In genomic region chr13:20213861-20214260, GRCm38 (mm10) we compare ENCODE assay signal across 31 mouse cellular contexts.
"Had no signal": no experiment of that assay in that cellular context is flagged by ENCODE, and none has a peak within 500 bp of the region (broad histone marks: within the 10 kb centered on the region; RNA-seq: fewer than 3 reads in every experiment).

No protein-coding gene starts in this region.

- H3K4me1 ChIP-seq: limb, embryonic 10.5 days; limb, embryonic 12.5 days; liver, embryonic 12.5 days; liver, embryonic 13.5 days; liver, embryonic 15.5 days; megakaryocyte, embryonic 14.5 days; midbrain, embryonic 10.5 days; midbrain, embryonic 12.5 days; midbrain, embryonic 13.5 days; midbrain, embryonic 15.5 days; neural tube, embryonic 12.5 days; neural tube, embryonic 13.5 days had no signal

- H3K4me2 ChIP-seq: limb, embryonic 12.5 days; limb, embryonic 13.5 days; limb, embryonic 15.5 days; liver, embryonic 11.5 days; liver, embryonic 12.5 days; liver, embryonic 13.5 days; liver, embryonic 15.5 days; lung, embryonic 14.5 days; lung, embryonic 15.5 days; midbrain, embryonic 12.5 days; midbrain, embryonic 13.5 days; midbrain, embryonic 15.5 days; neural tube, embryonic 12.5 days; neural tube, embryonic 13.5 days had no signal

- DNase-seq: left cerebral cortex, postnatal 4 days; liver; liver, embryonic 13.5 days; liver, postnatal 0 days; lung, adult 18-20 months; lung, adult 2 months; lung, embryonic 14.5 days; lung, postnatal 10 days; lung, postnatal 14 days; lung, postnatal 36 days; lung, postnatal 4 days; midbrain, embryonic 14.5 days had no signal

- ATAC-seq: liver, embryonic 12.5 days; liver, postnatal 0 days; lung, postnatal 0 days; midbrain, embryonic 13.5 days; midbrain, embryonic 15.5 days had no signal

- H3K36me3 ChIP-seq: limb, embryonic 10.5 days; limb, embryonic 12.5 days; limb, embryonic 13.5 days; limb, embryonic 15.5 days; liver, embryonic 12.5 days; liver, embryonic 13.5 days; liver, embryonic 15.5 days; lung, embryonic 15.5 days; midbrain, embryonic 10.5 days; midbrain, embryonic 12.5 days; midbrain, embryonic 13.5 days; midbrain, embryonic 15.5 days; neural tube, embryonic 12.5 days; neural tube, embryonic 13.5 days had no signal

- H3K27ac ChIP-seq: limb, embryonic 10.5 days; limb, embryonic 12.5 days; limb, embryonic 13.5 days; limb, embryonic 15.5 days; liver, embryonic 12.5 days; liver, embryonic 13.5 days; liver, embryonic 14.5 days; liver, embryonic 15.5 days; lung, embryonic 15.5 days; macrophage; midbrain, embryonic 10.5 days; midbrain, embryonic 12.5 days; midbrain, embryonic 13.5 days; midbrain, embryonic 15.5 days; neural tube, embryonic 12.5 days; neural tube, embryonic 13.5 days had no signal

- H3K27me3 ChIP-seq: limb, embryonic 12.5 days; limb, embryonic 13.5 days; limb, embryonic 15.5 days; liver, embryonic 12.5 days; liver, embryonic 13.5 days; liver, embryonic 15.5 days; lung, embryonic 15.5 days; megakaryocyte, embryonic 14.5 days; midbrain, embryonic 12.5 days; midbrain, embryonic 13.5 days; midbrain, embryonic 15.5 days; neural tube, embryonic 12.5 days; neural tube, embryonic 13.5 days had no signal

- H3K9ac ChIP-seq: limb, embryonic 12.5 days; limb, embryonic 13.5 days; limb, embryonic 15.5 days; liver, embryonic 12.5 days; liver, embryonic 13.5 days; liver, embryonic 14.5 days; liver, embryonic 15.5 days; liver, postnatal 0 days; lung, embryonic 14.5 days; lung, embryonic 15.5 days; midbrain, embryonic 12.5 days; midbrain, embryonic 13.5 days; midbrain, embryonic 15.5 days; neural tube, embryonic 12.5 days; neural tube, embryonic 13.5 days had no signal

- H3K9me3 ChIP-seq: limb, embryonic 10.5 days; limb, embryonic 12.5 days; limb, embryonic 13.5 days; limb, embryonic 15.5 days; liver, embryonic 12.5 days; liver, embryonic 13.5 days; liver, embryonic 15.5 days; lung, embryonic 15.5 days; megakaryocyte, embryonic 14.5 days; midbrain, embryonic 10.5 days; midbrain, embryonic 12.5 days; midbrain, embryonic 13.5 days; midbrain, embryonic 15.5 days; neural tube, embryonic 12.5 days; neural tube, embryonic 13.5 days had no signal

- H3K4me3 ChIP-seq: limb, embryonic 10.5 days; limb, embryonic 12.5 days; limb, embryonic 13.5 days; limb, embryonic 15.5 days; liver, embryonic 12.5 days; liver, embryonic 13.5 days; liver, embryonic 15.5 days; lung, embryonic 15.5 days; megakaryocyte, embryonic 14.5 days; midbrain, embryonic 10.5 days; midbrain, embryonic 12.5 days; midbrain, embryonic 13.5 days; midbrain, embryonic 15.5 days; myocyte; neural tube, embryonic 12.5 days; neural tube, embryonic 13.5 days had no signal
